Mouse (Mus musculus) ES-Bruce4 (cell line): Measurements from ENCODE around the gene Grin2a. TPM values are rescaled to one million over a fixed set of nuclear protein-coding genes. Genes with fewer than 3 reads are reported as not detected.
A peak's percentile ranks its signal among the peaks of the same experiment; 100 is the strongest.

Experiments
- H3K27ac ChIP-seq: 2 replicates; pipeline ENCODE4 v1.5.1; 2012; ENCODE audit warnings: low read length, inconsistent platforms; ENCODE audit not compliant: insufficient read depth
- H3K27me3 ChIP-seq: 2 replicates; pipeline ENCODE4 v1.6.1; 2012; ENCODE audit warnings: mild to moderate bottlenecking, low read length, inconsistent platforms; ENCODE audit not compliant: control insufficient read depth, poor library complexity, insufficient read depth, severe bottlenecking
- H3K36me3 ChIP-seq: 2 replicates; pipeline ENCODE4 v1.6.1; 2012; ENCODE audit warnings: inconsistent platforms, mild to moderate bottlenecking, low read length, moderate library complexity; ENCODE audit not compliant: control insufficient read depth, poor library complexity, insufficient read depth, severe bottlenecking
- H3K4me1 ChIP-seq: one replicate; pipeline ENCODE4 v1.8.1; 2011; ENCODE audit warnings: low read length; ENCODE audit not compliant: control insufficient read depth, insufficient read depth
- H3K4me3 ChIP-seq: 2 replicates; pipeline ENCODE4 v1.5.1; 2011; ENCODE audit warnings: low read depth, mild to moderate bottlenecking, low read length
- H3K9ac ChIP-seq: 2 replicates; pipeline ENCODE4 v1.6.1; 2012; ENCODE audit warnings: low read depth, mild to moderate bottlenecking, inconsistent platforms; ENCODE audit not compliant: poor library complexity, severe bottlenecking
- H3K9me3 ChIP-seq: replicated peaks from 2 replicates; pipeline ENCODE4 v1.6.1; 2012; ENCODE audit warnings: mild to moderate bottlenecking, low read length, inconsistent platforms; ENCODE audit not compliant: control insufficient read depth, poor library complexity, insufficient read depth, severe bottlenecking
- CTCF ChIP-seq: IDR thresholded peaks from one replicate; pipeline ENCODE4 v1.8.1; 2011; ENCODE audit warnings: low read depth, low read length
- EP300 ChIP-seq: IDR thresholded peaks from 2 replicates; pipeline ENCODE4 v1.6.1; 2011; ENCODE audit warnings: low read depth, low read length; ENCODE audit not compliant: insufficient read depth
- POLR2A ChIP-seq: IDR thresholded peaks from one replicate; pipeline ENCODE4 v1.8.1; 2011; ENCODE audit warnings: low read length; ENCODE audit not compliant: insufficient read depth
- polyA plus RNA-seq: library from polyadenylated mRNA; stranded (reverse); fragments of >200 nt; gene quantifications from 2 replicates; pipeline ENCODE4 v1.2.4, GENCODE M21; 2011; ENCODE audit warnings: low read depth; ENCODE audit not compliant: missing spikeins, insufficient read depth, insufficient read length

Gene Grin2a
- 0.37 and 0.39 TPM in 2 replicates for polyA plus RNA-seq

DNA sequence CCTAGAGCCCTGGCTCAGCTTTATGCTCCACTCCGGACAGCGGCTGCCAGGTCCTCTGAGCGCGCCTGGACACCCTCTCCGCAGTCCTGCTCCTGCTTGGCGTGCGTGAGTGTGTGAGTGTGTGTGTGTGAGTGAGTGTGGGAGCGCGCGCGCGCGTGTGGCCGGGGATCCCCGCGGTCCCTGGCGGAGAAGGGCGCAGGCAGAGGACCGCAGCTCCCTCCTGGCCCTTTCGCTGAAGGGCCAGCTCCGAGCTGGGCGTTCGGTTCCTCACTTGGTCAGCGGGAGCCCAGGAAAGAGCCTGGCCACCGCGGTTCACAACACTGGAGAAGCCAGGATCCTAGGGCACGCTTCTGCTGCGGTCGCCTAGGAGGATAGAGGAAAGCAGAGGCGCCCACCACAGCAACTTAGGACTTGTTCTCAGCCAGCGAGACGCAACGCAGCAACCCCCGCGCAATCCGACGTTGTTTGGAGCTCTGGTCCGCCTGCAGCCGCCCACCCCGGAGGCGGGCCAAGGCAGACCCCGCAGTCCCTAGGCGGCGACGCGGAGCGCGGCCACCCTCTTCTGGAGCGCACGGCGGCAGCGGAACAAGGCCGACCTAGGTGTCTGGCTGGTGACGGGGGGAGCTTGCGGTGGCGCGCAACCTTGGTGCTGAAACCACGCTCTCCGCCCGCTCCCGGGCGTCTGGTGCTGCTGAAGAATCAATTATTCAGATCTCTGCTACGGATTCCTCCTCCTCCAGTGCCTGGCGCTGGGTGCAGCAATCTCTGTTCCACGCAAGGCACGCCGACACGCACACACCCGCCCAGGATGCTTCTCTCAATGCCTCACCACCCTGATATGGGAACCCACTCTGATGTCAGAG is at the start of gene Grin2a:
TSS of gene Grin2a (minus strand) at position 610 of the 863 bp plus-strand sequence.
- no peaks in the 10 kb centered on the region for H3K36me3 ChIP-seq
- H3K4me3 ChIP-seq, result peak within 1 kb of the TSS; percentile 33
- no peak within 1 kb of the TSS for H3K27ac ChIP-seq
- H3K9ac ChIP-seq, result peak within 1 kb of the TSS; percentile 17
- peaks cover 8% of the 10 kb centered on the region for H3K27me3 ChIP-seq
- H3K9me3 ChIP-seq, result no peaks in the 10 kb centered on the region
- TF ChIP-seq CTCF, result no peak
- no peak for TF ChIP-seq POLR2A
- no peak for TF ChIP-seq EP300
- no peaks in the 10 kb centered on the region for H3K4me1 ChIP-seq

DNA sequence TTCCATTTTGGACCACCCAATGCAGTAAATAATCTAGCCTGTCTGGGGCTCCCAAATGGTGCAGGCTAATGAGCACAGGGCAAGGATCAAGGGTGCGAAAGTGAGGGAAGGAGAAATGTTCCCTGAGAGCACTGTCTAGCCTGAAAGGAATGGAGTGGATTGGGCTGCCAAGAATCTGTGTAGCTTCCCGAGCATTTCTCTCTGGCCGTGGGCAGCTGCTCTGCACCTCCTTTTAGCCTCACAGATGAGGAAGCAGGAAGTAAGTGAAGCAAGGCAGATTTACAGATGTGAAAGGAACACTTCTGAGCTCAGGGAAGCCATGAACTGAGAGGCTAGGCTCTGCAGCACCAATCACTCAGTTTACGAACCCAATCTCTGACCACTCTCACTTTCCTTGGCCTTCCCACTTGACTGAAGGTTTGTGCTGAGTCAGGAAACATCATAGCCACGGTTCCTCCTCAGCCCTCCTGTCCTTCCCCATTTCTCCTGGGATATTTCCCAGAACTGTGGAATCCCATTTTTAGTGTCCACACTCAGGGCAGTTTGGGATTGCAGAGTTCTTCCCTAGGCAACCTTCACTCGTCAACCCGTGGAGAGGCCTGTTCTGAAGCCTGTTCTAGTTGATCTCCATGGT is 40.3 kb upstream of the Grin2a start:
- Histone ChIP-seq H3K4me1 (no peaks in the 10 kb centered on the region), H3K9ac (no peak overlapping the region)
- TF ChIP-seq EP300, result no peak
- no peak for TF ChIP-seq POLR2A

DNA sequence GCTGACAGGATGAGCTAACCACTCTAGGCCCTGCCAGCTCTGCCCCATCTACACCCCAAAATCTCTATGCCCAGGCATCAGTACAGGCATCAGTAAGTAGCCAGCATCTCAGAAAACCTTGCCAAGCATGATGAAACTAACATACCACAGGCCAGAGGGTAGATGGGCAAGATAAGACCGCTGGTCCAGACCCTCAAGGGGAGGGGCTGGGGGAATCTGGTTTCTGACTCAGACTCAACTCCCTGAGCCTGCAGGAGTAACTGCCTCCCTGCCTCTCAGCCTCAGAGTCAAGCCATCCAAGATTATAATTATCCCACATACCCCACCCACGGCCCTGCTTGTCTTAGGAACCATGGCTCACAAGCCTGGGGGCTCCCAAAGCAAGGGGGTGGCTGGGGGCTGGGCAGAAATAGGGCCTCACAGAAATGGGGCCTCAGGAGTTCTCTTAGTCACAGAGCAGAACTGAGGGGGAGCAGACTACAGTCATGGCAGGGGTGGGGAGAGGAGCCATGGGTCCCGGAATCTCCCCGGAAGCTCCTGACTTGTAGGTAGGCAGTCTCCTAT is 38.1 kb upstream of the Grin2a start:
- Histone ChIP-seq H3K4me3 (no peak overlapping the region), H3K27me3 (no peaks in the 10 kb centered on the region), H3K36me3 (no peaks in the 10 kb centered on the region), H3K27ac (no peak overlapping the region), H3K4me1 (no peaks in the 10 kb centered on the region), H3K9ac (no peak overlapping the region), H3K9me3 (no peaks in the 10 kb centered on the region)
- TF ChIP-seq CTCF (no peak), POLR2A (no peak), EP300 (no peak)

More for the DNA sequence above, 40.3 kb upstream of the Grin2a start:
- H3K36me3 ChIP-seq, result no peaks in the 10 kb centered on the region
- no peaks in the 10 kb centered on the region for H3K9me3 ChIP-seq
- no peak overlapping the region for H3K27ac ChIP-seq
- no peaks in the 10 kb centered on the region for H3K27me3 ChIP-seq
- no peak overlapping the region for H3K4me3 ChIP-seq

DNA sequence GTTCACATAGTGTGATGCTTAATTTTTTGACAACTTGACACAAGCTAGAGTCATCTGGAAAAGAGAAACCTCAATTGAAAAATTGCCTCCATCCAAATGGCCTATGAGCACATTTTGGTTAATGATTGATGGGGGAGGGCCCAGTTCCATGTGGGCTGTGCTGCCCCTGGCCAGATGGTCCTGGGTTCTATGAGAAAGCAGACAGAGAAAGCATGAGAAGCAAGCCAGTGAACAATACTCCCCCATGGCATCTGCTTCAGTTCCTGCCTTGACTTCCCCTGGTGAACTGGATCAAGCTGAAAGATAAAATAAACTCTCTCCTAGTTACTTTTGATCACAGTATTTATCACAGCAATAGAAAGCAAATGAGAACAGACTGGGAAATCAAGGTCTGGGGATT is 36.5 kb upstream of the Grin2a start:
- TF ChIP-seq CTCF, result no peak
- no peak for TF ChIP-seq POLR2A
- TF ChIP-seq EP300, result no peak
- Histone ChIP-seq H3K9me3 (no peaks in the 10 kb centered on the region), H3K27ac (no peak overlapping the region), H3K9ac (no peak overlapping the region), H3K4me1 (no peaks in the 10 kb centered on the region), H3K4me3 (no peak overlapping the region), H3K27me3 (no peaks in the 10 kb centered on the region), H3K36me3 (no peaks in the 10 kb centered on the region)

DNA sequence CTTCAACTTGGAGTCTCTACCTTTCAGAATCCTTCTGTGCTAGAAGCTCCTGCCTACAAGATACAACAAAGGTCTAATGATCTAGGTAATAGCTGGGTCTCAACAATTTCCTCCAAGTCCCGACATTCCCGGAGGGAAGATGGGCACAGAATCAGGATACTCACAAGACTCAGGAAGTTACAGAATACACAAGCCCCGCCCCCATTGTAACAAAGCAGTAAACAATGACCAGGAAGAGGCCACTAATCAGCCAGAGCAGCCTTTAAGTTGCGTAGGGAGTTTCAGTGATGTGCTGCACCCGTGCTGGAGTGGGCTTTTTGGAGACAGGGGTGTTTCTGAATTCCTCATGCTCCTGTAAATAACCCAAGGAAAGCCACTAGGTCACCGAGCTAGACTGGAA is 31.4 kb upstream of the Grin2a start:
- Histone ChIP-seq H3K4me3 (no peak overlapping the region), H3K9me3 (no peaks in the 10 kb centered on the region), H3K36me3 (no peaks in the 10 kb centered on the region), H3K9ac (no peak overlapping the region), H3K27me3 (no peaks in the 10 kb centered on the region), H3K27ac (no peak overlapping the region), H3K4me1 (no peaks in the 10 kb centered on the region)
- no peak for TF ChIP-seq EP300
- TF ChIP-seq POLR2A, result no peak

DNA sequence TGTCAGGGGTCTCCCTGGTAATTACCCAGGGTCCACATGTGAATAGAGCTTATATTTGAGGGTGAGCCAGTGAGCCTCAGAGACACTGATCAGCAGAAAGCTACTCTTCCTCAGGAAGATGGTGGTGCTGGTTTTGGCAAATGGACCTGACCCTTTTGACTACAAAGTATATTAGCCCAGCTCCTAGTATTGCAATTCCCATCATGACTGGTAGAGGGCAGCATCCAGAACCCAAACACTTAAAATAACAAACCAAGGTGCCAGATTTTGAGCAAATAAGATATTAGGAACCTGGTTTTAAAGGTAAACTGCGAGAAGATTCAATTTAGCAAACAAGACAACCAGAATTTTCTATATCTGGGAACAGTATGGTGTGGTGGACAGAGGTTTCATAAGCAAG is 14.4 kb upstream of the Grin2a start:
- no peaks in the 10 kb centered on the region; the same call in none of the 2 replicates for H3K9me3 ChIP-seq
- no peaks in the 10 kb centered on the region for H3K36me3 ChIP-seq
- no peaks in the 10 kb centered on the region for H3K4me1 ChIP-seq
- H3K4me3 ChIP-seq, result no peak overlapping the region
- TF ChIP-seq POLR2A (no peak), CTCF (no peak)
- H3K27me3 ChIP-seq, result no peaks in the 10 kb centered on the region
- no peak overlapping the region for H3K27ac ChIP-seq
- no peak overlapping the region for H3K9ac ChIP-seq
